Mouse (Mus musculus): ENCODE data around the gene Cib4. TPM values are rescaled to one million over a fixed set of nuclear protein-coding genes. Genes with fewer than 3 reads are reported as not detected.

The Cib4 gene
- polyA plus RNA-seq, 1 experiment from 2014 or later, result not detected

DNA sequence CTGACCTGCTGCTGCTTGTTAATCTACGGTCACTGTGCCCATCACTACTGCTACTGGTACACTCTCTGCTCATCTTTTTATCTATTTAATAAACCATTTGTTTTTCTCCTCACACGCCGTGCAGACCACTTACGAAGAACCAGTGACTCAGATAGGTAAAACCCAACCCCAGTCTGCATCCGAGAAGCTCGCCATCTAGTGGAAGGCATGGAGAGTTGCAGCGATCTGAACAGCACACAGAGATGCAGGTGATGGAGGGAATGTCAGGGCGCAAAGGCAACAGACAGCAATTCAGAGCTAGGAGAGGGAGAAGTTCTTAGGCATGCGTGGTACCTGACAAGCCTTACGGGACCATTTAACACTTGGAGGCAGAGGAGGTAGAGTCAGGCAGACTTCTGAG lies 69.1 kb downstream of the Cib4 start:
- peak; percentile 82 for TF ChIP-seq CTCF (IDR thresholded peaks at IDR 0.05; ENCODE audit: low read depth)
- TF ChIP-seq EP300 (IDR thresholded peaks at IDR 0.05; ENCODE audit: low read depth), result no peak
- Histone ChIP-seq H3K36me3 (replicated peaks; ENCODE audit: insufficient read depth, low read length) (no peaks in the 10 kb centered on the region), H3K4me1 (ENCODE audit: insufficient read depth) (no peaks in the 10 kb centered on the region), H3K9ac (replicated peaks) (no peak overlapping the region), H3K27ac (ENCODE audit: low read depth) (no peak overlapping the region), H3K27me3 (ENCODE audit: insufficient read depth, low read length) (no peaks in the 10 kb centered on the region), H3K4me2 (ENCODE audit: low read depth, low read length) (no peak overlapping the region), H3K4me3 (ENCODE audit: low read depth, low read length) (no peak overlapping the region), H3K9me3 (ENCODE audit: low read length) (no peaks in the 10 kb centered on the region)
- WGBS (ENCODE audit: insufficient replicate concordance), result 35% methylated on average over 10 of the region's 10 CpGs
- ATAC-seq (no peak), DNase-seq (peak; percentile 25)

DNA sequence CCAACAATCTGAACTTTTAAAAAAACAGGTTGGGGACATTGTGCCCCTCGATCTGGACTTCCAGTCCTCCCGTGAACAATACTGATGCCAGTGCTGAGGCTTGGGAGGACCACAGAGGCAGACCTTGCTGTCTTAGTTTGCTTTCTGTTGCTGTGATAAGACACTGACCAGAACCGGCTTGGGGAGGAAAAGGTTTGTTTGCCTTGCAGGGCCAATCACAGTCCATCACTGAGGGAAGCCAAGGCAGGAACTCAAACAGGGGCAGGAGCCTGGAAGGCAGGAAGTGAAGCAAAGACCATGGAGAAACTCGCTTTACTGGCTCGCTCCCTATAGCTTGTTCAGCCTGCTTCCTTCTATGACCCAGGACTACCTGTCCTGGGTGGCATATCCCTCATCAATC lies 73.5 kb downstream of the Cib4 start:
- no peaks in the 10 kb centered on the region for H3K4me1 ChIP-seq (ENCODE audit: insufficient read depth)
- no peak for TF ChIP-seq CTCF (IDR thresholded peaks at IDR 0.05; ENCODE audit: low read depth)
- TF ChIP-seq EP300 (IDR thresholded peaks at IDR 0.05; ENCODE audit: low read depth), result no peak
- WGBS (ENCODE audit: insufficient replicate concordance), result 36% methylated on average over 5 of the region's 5 CpGs
- H3K4me2 ChIP-seq (ENCODE audit: low read depth, low read length), result no peak overlapping the region
- H3K27me3 ChIP-seq (ENCODE audit: insufficient read depth, low read length), result peaks cover 4% of the 10 kb centered on the region; the same call in 1 of the 2 replicates
- no peak overlapping the region for H3K9ac ChIP-seq (replicated peaks)
- no peak overlapping the region for H3K27ac ChIP-seq (ENCODE audit: low read depth)
- no peak for DNase-seq
- no peak overlapping the region for H3K4me3 ChIP-seq (ENCODE audit: low read depth, low read length)
- H3K36me3 ChIP-seq (replicated peaks; ENCODE audit: insufficient read depth, low read length), result no peaks in the 10 kb centered on the region
- ATAC-seq, result no peak
- no peaks in the 10 kb centered on the region for H3K9me3 ChIP-seq (ENCODE audit: low read length)

GRCm38 (mm10) chr5:30470454-30470853 lies 75.2 kb downstream of the Cib4 start:
- H3K27ac ChIP-seq (ENCODE audit: low read depth), result no peak overlapping the region
- DNase-seq, result no peak
- WGBS (ENCODE audit: insufficient replicate concordance), result 54% methylated on average over 6 of the region's 6 CpGs

DNA sequence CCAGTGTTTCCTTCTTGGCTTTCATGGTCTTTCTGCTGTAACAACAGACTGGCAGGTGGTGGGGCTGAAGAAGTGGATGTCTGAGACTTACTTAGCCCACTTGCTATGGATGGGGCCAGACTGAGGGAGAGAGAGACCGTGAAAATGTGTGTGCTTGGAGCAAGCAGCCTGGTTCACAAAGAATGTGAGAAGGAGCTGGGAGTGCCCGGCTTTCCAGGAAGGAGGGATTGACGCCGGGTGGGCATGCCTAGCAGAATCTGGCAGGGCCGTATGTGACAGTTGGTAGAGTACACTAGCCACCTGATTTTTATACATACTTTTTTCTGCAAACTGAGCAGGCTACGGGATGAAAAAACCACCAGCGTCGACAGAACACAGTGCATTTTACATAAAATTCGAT lies 79.3 kb downstream of the Cib4 start:
- H3K9ac ChIP-seq (replicated peaks), result no peak overlapping the region
- H3K4me3 ChIP-seq (ENCODE audit: low read depth, low read length), result no peak overlapping the region
- H3K27me3 ChIP-seq (ENCODE audit: insufficient read depth, low read length), result peaks cover 30% of the 10 kb centered on the region
- no peak for TF ChIP-seq EP300 (IDR thresholded peaks at IDR 0.05; ENCODE audit: low read depth)
- no peak for TF ChIP-seq CTCF (IDR thresholded peaks at IDR 0.05; ENCODE audit: low read depth)
- H3K9me3 ChIP-seq (ENCODE audit: low read length), result no peaks in the 10 kb centered on the region
- H3K4me1 ChIP-seq (ENCODE audit: insufficient read depth), result no peaks in the 10 kb centered on the region
- no peak overlapping the region for H3K4me2 ChIP-seq (ENCODE audit: low read depth, low read length)
- H3K27ac ChIP-seq (ENCODE audit: low read depth), result no peak overlapping the region
- ATAC-seq, result no peak
- no peaks in the 10 kb centered on the region for H3K36me3 ChIP-seq (replicated peaks; ENCODE audit: insufficient read depth, low read length)
- 29% methylated on average over 9 of the region's 9 CpGs for WGBS (ENCODE audit: insufficient replicate concordance)
- DNase-seq, result no peak

More at GRCm38 (mm10) chr5:30470454-30470853, 75.2 kb downstream of the Cib4 start:
- H3K4me3 ChIP-seq (ENCODE audit: low read depth, low read length), result no peak overlapping the region
- no peak for ATAC-seq
- no peak overlapping the region for H3K9ac ChIP-seq (replicated peaks)
- peaks cover 16% of the 10 kb centered on the region for H3K27me3 ChIP-seq (ENCODE audit: insufficient read depth, low read length)
- no peaks in the 10 kb centered on the region for H3K4me1 ChIP-seq (ENCODE audit: insufficient read depth)
- no peaks in the 10 kb centered on the region for H3K36me3 ChIP-seq (replicated peaks; ENCODE audit: insufficient read depth, low read length)
- TF ChIP-seq EP300 (IDR thresholded peaks at IDR 0.05; ENCODE audit: low read depth), result no peak
- TF ChIP-seq CTCF (IDR thresholded peaks at IDR 0.05; ENCODE audit: low read depth), result no peak
- H3K4me2 ChIP-seq (ENCODE audit: low read depth, low read length), result no peak overlapping the region
- H3K9me3 ChIP-seq (ENCODE audit: low read length), result no peaks in the 10 kb centered on the region

DNA sequence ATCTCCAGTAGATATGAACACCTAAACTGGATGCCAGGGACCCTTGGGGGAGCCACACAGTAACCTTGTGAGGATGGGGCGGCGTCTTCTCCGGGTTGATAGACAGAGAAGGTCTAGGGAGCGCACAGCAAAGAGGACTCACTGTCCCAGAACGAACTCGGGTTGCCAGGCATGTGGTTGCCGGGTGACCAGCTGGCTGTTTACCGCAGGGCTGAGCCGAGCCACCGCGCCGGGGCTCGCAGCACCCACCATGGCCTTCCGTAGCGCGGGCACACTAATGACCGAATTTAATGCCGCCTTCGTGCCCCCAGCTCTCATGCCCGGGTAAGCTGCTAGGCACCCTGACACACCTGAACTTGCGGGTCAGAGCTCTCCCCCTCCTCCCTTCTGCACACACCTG lies 79.8 kb downstream of the Cib4 start, which contains the start of gene 1700001C02Rik:
Gene 1700001C02Rik, plus strand, starts transcription at position 187 of the 400 bp plus-strand sequence.
- DNase-seq, result no peak
- no peak for ATAC-seq
- no peak for TF ChIP-seq EP300 (IDR thresholded peaks at IDR 0.05; ENCODE audit: low read depth)
- TF ChIP-seq CTCF (IDR thresholded peaks at IDR 0.05; ENCODE audit: low read depth), result no peak
- H3K4me2 ChIP-seq (ENCODE audit: low read depth, low read length), result no peak within 1 kb of the TSS
- no peak within 1 kb of the TSS for H3K27ac ChIP-seq (ENCODE audit: low read depth)
- H3K27me3 ChIP-seq (ENCODE audit: insufficient read depth, low read length), result peaks cover 31% of the 10 kb centered on the region
- no peaks in the 10 kb centered on the region for H3K36me3 ChIP-seq (replicated peaks; ENCODE audit: insufficient read depth, low read length)
- H3K4me3 ChIP-seq (ENCODE audit: low read depth, low read length), result no peak within 1 kb of the TSS
- H3K9me3 ChIP-seq (ENCODE audit: low read length), result no peaks in the 10 kb centered on the region
- 13% methylated on average over 21 of the region's 21 CpGs for WGBS (ENCODE audit: insufficient replicate concordance)
- H3K9ac ChIP-seq (replicated peaks), result no peak within 1 kb of the TSS
- H3K4me1 ChIP-seq (ENCODE audit: insufficient read depth), result no peaks in the 10 kb centered on the region

GRCm38 (mm10) chr5:30461821-30462220 lies 83.8 kb downstream of the Cib4 start, which contains the start of gene Otof:
Otof (minus strand) TSS chr5:30461932.
- no peak within 1 kb of the TSS for H3K27ac ChIP-seq (ENCODE audit: low read depth)
- ATAC-seq (no peak), DNase-seq (no peak)
- H3K4me1 ChIP-seq (ENCODE audit: insufficient read depth), result no peaks in the 10 kb centered on the region
- no peaks in the 10 kb centered on the region for H3K9me3 ChIP-seq (ENCODE audit: low read length)
- H3K4me2 ChIP-seq (ENCODE audit: low read depth, low read length), result no peak within 1 kb of the TSS
- no peaks in the 10 kb centered on the region for H3K36me3 ChIP-seq (replicated peaks; ENCODE audit: insufficient read depth, low read length)
- WGBS (ENCODE audit: insufficient replicate concordance), result 29% methylated on average over 12 of the region's 12 CpGs
- H3K9ac ChIP-seq (replicated peaks), result no peak within 1 kb of the TSS
- H3K27me3 ChIP-seq (ENCODE audit: insufficient read depth, low read length), result peaks cover 26% of the 10 kb centered on the region
- TF ChIP-seq CTCF (IDR thresholded peaks at IDR 0.05; ENCODE audit: low read depth) (no peak), EP300 (IDR thresholded peaks at IDR 0.05; ENCODE audit: low read depth) (no peak)
- no peak within 1 kb of the TSS for H3K4me3 ChIP-seq (ENCODE audit: low read depth, low read length)

- TF ChIP-seq EP300 (IDR thresholded peaks at IDR 0.05; ENCODE audit: low read depth) (no peak), CTCF (IDR thresholded peaks at IDR 0.05; ENCODE audit: low read depth) (no peak)
- H3K4me2 ChIP-seq (ENCODE audit: low read depth, low read length), result no peak overlapping the region
- ATAC-seq (no peak), DNase-seq (no peak)
- H3K4me1 ChIP-seq (ENCODE audit: insufficient read depth), result no peaks in the 10 kb centered on the region
- H3K27ac ChIP-seq (ENCODE audit: low read depth), result no peak overlapping the region
- H3K9ac ChIP-seq (replicated peaks), result no peak overlapping the region
- H3K36me3 ChIP-seq (replicated peaks; ENCODE audit: insufficient read depth, low read length), result no peaks in the 10 kb centered on the region
- H3K27me3 ChIP-seq (ENCODE audit: insufficient read depth, low read length), result peaks cover 12% of the 10 kb centered on the region; the same call in 1 of the 2 replicates
- H3K9me3 ChIP-seq (ENCODE audit: low read length), result no peaks in the 10 kb centered on the region
- 36% methylated on average over 4 of the region's 4 CpGs for WGBS (ENCODE audit: insufficient replicate concordance)
- H3K4me3 ChIP-seq (ENCODE audit: low read depth, low read length), result no peak overlapping the region
These were observed 85.5 kb downstream of the Cib4 start for GRCm38 (mm10) chr5:30460155-30460554.
